Comparison of ENCODE assay signal across 8 mouse cellular contexts in the genomic region with DNA sequence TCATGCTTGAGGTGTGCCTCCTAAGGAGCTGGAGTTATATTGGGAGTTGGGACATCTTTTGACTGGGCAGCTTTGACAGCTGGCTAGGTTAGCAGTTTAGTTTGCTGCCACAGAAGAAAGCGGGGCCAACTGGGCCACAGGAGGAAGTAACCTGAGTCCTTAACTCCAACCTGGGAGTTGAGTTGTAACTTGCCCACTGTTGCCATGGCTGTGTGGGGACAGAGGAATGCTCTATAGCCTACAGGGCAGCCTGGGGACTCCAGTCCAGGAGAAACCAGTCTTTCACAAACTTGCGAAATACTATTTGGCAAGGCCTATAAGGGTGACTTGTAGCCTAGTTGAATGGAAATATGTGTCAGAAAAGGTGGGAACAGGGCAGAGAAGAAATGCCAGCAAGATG. TPM values are rescaled to one million over a fixed set of nuclear protein-coding genes. Genes with fewer than 3 reads are reported as not detected.
DNase-seq lines count a peak whose midpoint lies in the region; ATAC-seq and TF ChIP-seq lines count a peak whose summit lies in the region.

No protein-coding gene starts in this region.

- no peaks in the 10 kb centered on the region for H3K36me3 ChIP-seq in embryonic facial prominence, embryonic 15.5 days
- H3K36me3 ChIP-seq in kidney, postnatal 0 days (ENCODE audit: insufficient read depth, low read length) = no peaks in the 10 kb centered on the region
- H3K36me3 ChIP-seq in forebrain, postnatal 0 days (ENCODE audit: insufficient read depth) = no peaks in the 10 kb centered on the region

- H3K9me3 ChIP-seq in embryonic facial prominence, embryonic 15.5 days (replicated peaks) = no peaks in the 10 kb centered on the region
- no peaks in the 10 kb centered on the region for H3K9me3 ChIP-seq in kidney, postnatal 0 days (replicated peaks; ENCODE audit: low read length)
- no peaks in the 10 kb centered on the region for H3K9me3 ChIP-seq in forebrain, postnatal 0 days (ENCODE audit: low read length)

- no peak overlapping the region for H3K4me2 ChIP-seq in embryonic facial prominence, embryonic 15.5 days (replicated peaks)
- no peak overlapping the region for H3K4me2 ChIP-seq in kidney, postnatal 0 days (ENCODE audit: low read length)
- no peak overlapping the region for H3K4me2 ChIP-seq in forebrain, postnatal 0 days (ENCODE audit: low read depth)

- H3K27ac ChIP-seq in embryonic facial prominence, embryonic 15.5 days (replicated peaks) = no peak overlapping the region
- H3K27ac ChIP-seq in kidney, postnatal 0 days = no peak overlapping the region
- no peak overlapping the region for H3K27ac ChIP-seq in forebrain, postnatal 0 days (ENCODE audit: low read depth, low read length)

- peak; percentile 55 for DNase-seq in adrenal gland, adult 2 months
- DNase-seq in adrenal gland, adult 8-10 months = no peak
- DNase-seq in kidney, postnatal 0 days (ENCODE audit: low spot score) = no peak
- DNase-seq in lung, postnatal 4 days = peak; percentile 38 to 58
- DNase-seq in cerebellum, adult 8-10 months = no peak
- DNase-seq in left cerebral cortex, postnatal 25 days (ENCODE audit: low spot score in 2 of 2) = no peak
- no peak for DNase-seq in forebrain, postnatal 0 days

- intact Hi-C loops in left cerebral cortex, postnatal 25 days (cut with DNase I) = no loop called here

- H3K4me3 ChIP-seq in embryonic facial prominence, embryonic 15.5 days (replicated peaks) = no peak overlapping the region
- no peak overlapping the region for H3K4me3 ChIP-seq in kidney, postnatal 0 days (replicated peaks; ENCODE audit: low read depth, low read length)
- no peak overlapping the region for H3K4me3 ChIP-seq in forebrain, postnatal 0 days (ENCODE audit: low read depth, low read length)

- H3K4me1 ChIP-seq in embryonic facial prominence, embryonic 15.5 days = no peaks in the 10 kb centered on the region
- no peaks in the 10 kb centered on the region for H3K4me1 ChIP-seq in kidney, postnatal 0 days (replicated peaks; ENCODE audit: insufficient read depth, low read length)
- no peaks in the 10 kb centered on the region for H3K4me1 ChIP-seq in forebrain, postnatal 0 days (ENCODE audit: insufficient read depth)

- H3K27me3 ChIP-seq in embryonic facial prominence, embryonic 15.5 days = no peaks in the 10 kb centered on the region
- no peaks in the 10 kb centered on the region for H3K27me3 ChIP-seq in kidney, postnatal 0 days (ENCODE audit: insufficient read depth, low read length)
- H3K27me3 ChIP-seq in forebrain, postnatal 0 days (ENCODE audit: insufficient read depth, low read length) = no peaks in the 10 kb centered on the region

- 77% methylated on average over 2 of the region's 2 CpGs for whole genome bisulfite sequencing in embryonic facial prominence, embryonic 15.5 days
- 76% methylated on average over 2 of the region's 2 CpGs for WGBS in kidney, postnatal 0 days
- WGBS in forebrain, postnatal 0 days = 84% methylated on average over 2 of the region's 2 CpGs

- H3K9ac ChIP-seq in embryonic facial prominence, embryonic 15.5 days = no peak overlapping the region
- H3K9ac ChIP-seq in kidney, postnatal 0 days (ENCODE audit: low read depth, low read length) = no peak overlapping the region
- H3K9ac ChIP-seq in forebrain, postnatal 0 days = no peak overlapping the region

- ATAC-seq in embryonic facial prominence, embryonic 15.5 days (ENCODE audit: insufficient number of reproducible peaks, low FRiP score, low TSS enrichment, low read depth) = 0 out of 2 replicates have a peak, but pooled peaks have one; percentile 11
- peak; percentile 40; the same call in 1 of the 2 replicates for ATAC-seq in kidney, postnatal 0 days (replicated peaks; ENCODE audit: low FRiP score, low read depth)
- no peak for ATAC-seq in forebrain, postnatal 0 days

- no peak for TF ChIP-seq CTCF in kidney, postnatal 0 days (IDR thresholded peaks at IDR 0.05; ENCODE audit: low read depth)
- no peak for TF ChIP-seq CTCF in forebrain, postnatal 0 days (IDR thresholded peaks at IDR 0.05; ENCODE audit: low read depth)

RNA-seq across cellular contexts. Expression of a gene that starts 46.1 kb away (rescaled TPM):
- 10 to 100 TPM; 33.2 to 58.2 TPM for total RNA-seq in adrenal gland, adult 2 months (2021)
- polyA plus RNA-seq in adrenal gland, adult 2 months (2012; rRNA removed) = 21.4 and 64.9 TPM in 2 replicates
- 10 to 100 TPM; 48.6 to 76.6 (median 55.3) TPM for total RNA-seq in adrenal gland, adult 8-10 months (2022)
- polyA plus RNA-seq in embryonic facial prominence, embryonic 15.5 days (2015; fragmentation: Nextera tagmentation; extraction: Ambion mirVana) = 13.5 and 15.7 TPM in 2 replicates
- polyA plus RNA-seq in kidney, postnatal 0 days (2015; fragmentation: Nextera tagmentation; extraction: Ambion mirVana) = 25.4 and 25.8 TPM in 2 replicates
- 10 to 100 TPM; 36.8 to 42.5 TPM for total RNA-seq in left cerebral cortex, postnatal 25 days (2021)
- total RNA-seq in forebrain, postnatal 0 days (2014; rRNA removed) = 17.9 and 22.1 TPM in 2 replicates
- polyA plus RNA-seq in forebrain, postnatal 0 days (2015; fragmentation: Nextera tagmentation; extraction: Ambion mirVana) = 9.5 and 13.1 TPM in 2 replicates

Comparison
In these comparisons a context has a peak if more than half of its experiments do, and no peak if none do; other contexts are left out.
1. DNase-seq: peak in adrenal gland, adult 2 months (single experiment) and lung, postnatal 4 days (2 of 2); none in adrenal gland, adult 8-10 months (single experiment), kidney, postnatal 0 days (single experiment), cerebellum, adult 8-10 months (single experiment), left cerebral cortex, postnatal 25 days (0 of 2) and forebrain, postnatal 0 days (single experiment).